Mouse (Mus musculus): ENCODE measurements around the gene Ccnd3. TPM values are rescaled to one million over a fixed set of nuclear protein-coding genes. Genes with fewer than 3 reads are reported as not detected.
A peak's percentile ranks its signal among the peaks of the same experiment; 100 is the strongest.

The Ccnd3 gene
- polyA plus RNA-seq, 1 experiment: 148 TPM

GRCm38 (mm10) chr17:47505566-47505965 lies 715 bp downstream of the Ccnd3 start:
- no peaks in the 10 kb centered on the region for H3K27me3 ChIP-seq (replicated peaks; ENCODE audit: control insufficient read depth, insufficient read depth, low read length)
- H3K27ac ChIP-seq (ENCODE audit: insufficient read depth, low read depth, low read length): peak overlapping the region; percentile 82
- H3K4me3 ChIP-seq (ENCODE audit: insufficient read depth, low read depth, low read length): peak overlapping the region; percentile 59
- no peaks in the 10 kb centered on the region for H3K36me3 ChIP-seq (ENCODE audit: control insufficient read depth, insufficient read depth, low read length)
- peaks cover 13% of the 10 kb centered on the region; the same call in 1 of the 2 replicates for H3K4me1 ChIP-seq (ENCODE audit: control insufficient read depth, insufficient read depth, low read length)
- whole genome bisulfite sequencing: 57% methylated on average over 2 of the region's 2 CpGs
- TF ChIP-seq CTCF (conservative IDR thresholded peaks at IDR 0.05; ENCODE audit: insufficient read depth, insufficient read length, low read depth, low read length): no peak
- TF ChIP-seq POLR2A (IDR thresholded peaks at IDR 0.05; ENCODE audit: low read depth, low read length): no peak
- no peak for DNase-seq

- Histone ChIP-seq H3K27me3 (replicated peaks; ENCODE audit: control insufficient read depth, insufficient read depth, low read length) (no peaks in the 10 kb centered on the region), H3K36me3 (ENCODE audit: control insufficient read depth, insufficient read depth, low read length) (no peaks in the 10 kb centered on the region), H3K27ac (ENCODE audit: insufficient read depth, low read depth, low read length) (0 out of 2 replicates have a peak overlapping the region, but pooled peaks have one; percentile 15), H3K4me1 (ENCODE audit: control insufficient read depth, insufficient read depth, low read length) (peaks cover 16% of the 10 kb centered on the region; the same call in 1 of the 2 replicates), H3K4me3 (ENCODE audit: insufficient read depth, low read depth, low read length) (peak overlapping the region; percentile 8; the same call in 1 of the 2 replicates)
- DNase-seq: no peak
- TF ChIP-seq POLR2A (IDR thresholded peaks at IDR 0.05; ENCODE audit: low read depth, low read length) (no peak), CTCF (conservative IDR thresholded peaks at IDR 0.05; ENCODE audit: insufficient read depth, insufficient read length, low read depth, low read length) (no peak)
- WGBS: 78% methylated on average over 1 of the region's 1 CpGs
Measured at GRCm38 (mm10) chr17:47506042-47506441, 1.2 kb downstream of the Ccnd3 start.

- WGBS: 91% methylated on average over 4 of the region's 4 CpGs
- Histone ChIP-seq H3K36me3 (ENCODE audit: control insufficient read depth, insufficient read depth, low read length) (no peaks in the 10 kb centered on the region), H3K4me3 (ENCODE audit: insufficient read depth, low read depth, low read length) (no peak overlapping the region), H3K27me3 (replicated peaks; ENCODE audit: control insufficient read depth, insufficient read depth, low read length) (no peaks in the 10 kb centered on the region), H3K4me1 (ENCODE audit: control insufficient read depth, insufficient read depth, low read length) (peaks cover 19% of the 10 kb centered on the region; the same call in 1 of the 2 replicates), H3K27ac (ENCODE audit: insufficient read depth, low read depth, low read length) (peak overlapping the region; percentile 2; the same call in 1 of the 2 replicates)
- TF ChIP-seq POLR2A (IDR thresholded peaks at IDR 0.05; ENCODE audit: low read depth, low read length) (no peak), CTCF (conservative IDR thresholded peaks at IDR 0.05; ENCODE audit: insufficient read depth, insufficient read length, low read depth, low read length) (no peak)
- DNase-seq: no peak
Measured at GRCm38 (mm10) chr17:47506697-47507096, 1.8 kb downstream of the Ccnd3 start.

DNA sequence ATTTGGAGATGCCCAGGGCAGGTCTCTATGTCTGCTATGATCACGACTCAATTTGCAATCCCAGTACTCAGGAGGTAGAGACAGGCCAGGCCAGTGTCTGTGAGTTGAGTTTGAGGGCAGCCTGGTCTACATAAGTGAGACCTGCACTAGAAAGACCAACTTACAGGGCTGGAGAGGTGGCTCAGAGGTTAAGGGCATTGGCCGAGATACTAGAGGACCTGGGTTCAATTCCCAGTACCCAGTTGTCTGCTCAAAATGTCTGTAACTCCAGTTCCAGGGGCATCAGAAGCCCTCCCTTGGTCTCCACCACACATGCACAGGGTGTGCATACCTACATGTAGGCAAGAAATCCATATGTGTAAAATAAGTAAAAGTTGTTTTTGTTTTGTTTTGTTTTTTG lies 2.7 kb downstream of the Ccnd3 start:
- H3K4me1 ChIP-seq (ENCODE audit: control insufficient read depth, insufficient read depth, low read length): peaks cover 25% of the 10 kb centered on the region; the same call in 1 of the 2 replicates
- no peak overlapping the region for H3K4me3 ChIP-seq (ENCODE audit: insufficient read depth, low read depth, low read length)
- H3K36me3 ChIP-seq (ENCODE audit: control insufficient read depth, insufficient read depth, low read length): no peaks in the 10 kb centered on the region
- WGBS: 67% methylated on average over 2 of the region's 2 CpGs
- no peak for DNase-seq
- no peaks in the 10 kb centered on the region for H3K27me3 ChIP-seq (replicated peaks; ENCODE audit: control insufficient read depth, insufficient read depth, low read length)
- TF ChIP-seq POLR2A (IDR thresholded peaks at IDR 0.05; ENCODE audit: low read depth, low read length) (no peak), CTCF (conservative IDR thresholded peaks at IDR 0.05; ENCODE audit: insufficient read depth, insufficient read length, low read depth, low read length) (no peak)
- H3K27ac ChIP-seq (ENCODE audit: insufficient read depth, low read depth, low read length): peak overlapping the region; percentile 86

DNA sequence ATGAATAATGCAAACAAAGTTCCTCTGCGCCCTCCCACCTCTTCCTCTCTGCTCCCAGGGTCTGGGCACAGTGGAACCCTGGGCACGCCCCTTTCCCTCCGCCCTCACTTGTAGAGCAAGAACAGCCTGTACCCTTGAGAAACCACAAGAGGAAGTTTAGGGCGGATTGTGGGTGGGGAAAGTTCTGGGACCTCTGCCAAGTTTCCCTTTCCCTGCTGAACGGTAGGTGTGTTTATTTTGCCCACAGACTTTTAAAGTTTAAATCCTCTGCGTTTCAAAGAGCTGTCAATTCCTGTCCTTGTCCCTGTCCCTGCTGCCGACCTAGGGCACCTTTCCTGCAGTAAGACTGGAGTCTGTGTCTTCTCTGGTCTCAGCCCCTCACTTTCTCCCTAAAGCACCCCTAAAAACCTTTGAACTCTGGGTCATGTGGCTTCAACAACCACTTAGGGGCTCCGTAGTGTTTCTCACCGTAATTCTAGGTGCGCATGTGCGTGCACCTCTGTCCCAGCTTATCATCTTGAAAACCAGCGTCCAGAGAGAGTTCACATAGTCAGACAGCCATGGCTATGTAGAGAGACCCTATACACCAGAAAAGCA lies 3.3 kb downstream of the Ccnd3 start:
- Histone ChIP-seq H3K4me1 (ENCODE audit: control insufficient read depth, insufficient read depth, low read length) (peaks cover 27% of the 10 kb centered on the region; the same call in 1 of the 2 replicates), H3K36me3 (ENCODE audit: control insufficient read depth, insufficient read depth, low read length) (no peaks in the 10 kb centered on the region), H3K27ac (ENCODE audit: insufficient read depth, low read depth, low read length) (peak overlapping the region; percentile 99), H3K4me3 (ENCODE audit: insufficient read depth, low read depth, low read length) (peak overlapping the region; percentile 56), H3K27me3 (replicated peaks; ENCODE audit: control insufficient read depth, insufficient read depth, low read length) (no peaks in the 10 kb centered on the region)
- peak; percentile 99 for DNase-seq
- 1% methylated on average over 12 of the region's 12 CpGs for WGBS
- TF ChIP-seq POLR2A (IDR thresholded peaks at IDR 0.05; ENCODE audit: low read depth, low read length) (no peak), CTCF (conservative IDR thresholded peaks at IDR 0.05; ENCODE audit: insufficient read depth, insufficient read length, low read depth, low read length) (no peak)

- Histone ChIP-seq H3K27ac (ENCODE audit: insufficient read depth, low read depth, low read length) (peak overlapping the region; percentile 70), H3K36me3 (ENCODE audit: control insufficient read depth, insufficient read depth, low read length) (no peaks in the 10 kb centered on the region), H3K4me3 (ENCODE audit: insufficient read depth, low read depth, low read length) (no peak overlapping the region), H3K27me3 (replicated peaks; ENCODE audit: control insufficient read depth, insufficient read depth, low read length) (no peaks in the 10 kb centered on the region), H3K4me1 (ENCODE audit: control insufficient read depth, insufficient read depth, low read length) (peaks cover 27% of the 10 kb centered on the region; the same call in 1 of the 2 replicates)
- no peak for DNase-seq
- 35% methylated on average over 9 of the region's 9 CpGs for WGBS
- no peak for TF ChIP-seq CTCF (conservative IDR thresholded peaks at IDR 0.05; ENCODE audit: insufficient read depth, insufficient read length, low read depth, low read length)
- TF ChIP-seq POLR2A (IDR thresholded peaks at IDR 0.05; ENCODE audit: low read depth, low read length): no peak
Measured at GRCm38 (mm10) chr17:47509031-47509705, 4.3 kb downstream of the Ccnd3 start.
